Mouse (Mus musculus) hindbrain, embryonic 16.5 days (tissue): ENCODE measurements around the gene Drosha. TPM values are rescaled to one million over a fixed set of nuclear protein-coding genes. Genes with fewer than 3 reads are reported as not detected.

Experiments used
- ATAC-seq: fragments of 200-750 bp; cut with Nextera tagmentation; 2 replicates; pipeline ENCODE4 v1.8.0; 2017; ENCODE audit warnings: moderate TSS enrichment, moderate library complexity
- H3K27ac ChIP-seq: fragments of 300-500 bp; sonication (generic); 2 replicates; pipeline ENCODE4 v1.5.1; 2014; ENCODE audit warnings: low read depth, mild to moderate bottlenecking, control low read depth, low read length, moderate library complexity
- H3K27me3 ChIP-seq: fragments of 300-500 bp; sonication (generic); replicated peaks from 2 replicates; pipeline ENCODE4 v1.6.1; 2014; ENCODE audit warnings: low read length; ENCODE audit not compliant: control insufficient read depth, insufficient read depth
- H3K36me3 ChIP-seq: fragments of 300-500 bp; sonication (generic); 2 replicates; pipeline ENCODE4 v1.6.1; 2014; ENCODE audit warnings: mild to moderate bottlenecking, low read length, moderate library complexity, mixed read lengths; ENCODE audit not compliant: control insufficient read depth, insufficient read depth
- H3K4me1 ChIP-seq: fragments of 300-500 bp; sonication (generic); 2 replicates; pipeline ENCODE4 v1.6.1; 2014; ENCODE audit warnings: low read depth, low read length; ENCODE audit not compliant: control insufficient read depth, insufficient read depth
- H3K4me2 ChIP-seq: fragments of 300-500 bp; sonication (generic); 2 replicates; pipeline ENCODE4 v1.6.1; 2014; ENCODE audit warnings: mild to moderate bottlenecking, low read length, control low read depth, moderate library complexity
- H3K4me3 ChIP-seq: fragments of 300-500 bp; sonication (generic); 2 replicates; pipeline ENCODE4 v1.5.1; 2014; ENCODE audit warnings: mild to moderate bottlenecking, low read length, control low read depth, moderate library complexity
- H3K9ac ChIP-seq: fragments of 300-500 bp; sonication (generic); 2 replicates; pipeline ENCODE4 v1.6.1; 2014; ENCODE audit warnings: low read depth, mild to moderate bottlenecking, control low read depth, low read length, moderate library complexity
- H3K9me3 ChIP-seq: fragments of 300-500 bp; sonication (generic); 2 replicates; pipeline ENCODE4 v1.6.1; 2014; ENCODE audit warnings: mild to moderate bottlenecking, low read length, moderate library complexity; ENCODE audit not compliant: control insufficient read depth
- WGBS: fragments of 180-500 bp; shearing (Covaris S2); extraction: QIAGEN DNeasy Blood & Tissue Kit; methylation state at CpG from one replicate; pipeline ENCODE4 v1.1.7; 2014; 5-methylcytosine and 5-hydroxymethylcytosine counted together
- polyA plus RNA-seq: library from polyadenylated mRNA; unstranded; fragments of >200 nt; fragmentation: Nextera tagmentation; extraction: Ambion mirVana; gene quantifications from 2 replicates; pipeline ENCODE4 v1.2.1, GENCODE M21; 2015

Drosha gene
- polyA plus RNA-seq, 1 experiment from 2014 or later: 42.7 TPM

DNA sequence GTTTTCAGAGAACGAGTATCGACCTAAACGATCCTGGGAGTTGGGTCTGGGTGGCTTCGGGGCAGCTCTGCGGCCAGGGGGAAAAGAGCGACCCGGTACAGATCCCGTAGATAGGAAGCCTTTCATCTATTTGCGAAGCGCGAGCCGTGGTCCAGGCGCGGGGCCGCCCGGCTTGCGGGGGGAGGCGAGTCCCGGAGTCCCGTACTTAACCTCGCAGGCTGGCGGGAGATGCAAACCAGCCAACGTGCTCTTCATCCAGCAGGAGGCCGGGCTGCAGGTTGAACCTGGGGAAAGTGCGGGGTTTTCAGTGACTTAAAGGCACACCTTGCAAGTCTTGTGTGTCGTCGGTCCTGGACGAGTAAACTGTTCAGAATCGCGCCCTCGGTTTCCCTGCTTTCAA, 350 bp downstream of the Drosha start:
- Histone ChIP-seq H3K27me3 (no peaks in the 10 kb centered on the region), H3K9me3 (no peaks in the 10 kb centered on the region), H3K4me3 (peak overlapping the region; percentile 98), H3K9ac (peak overlapping the region; percentile 92), H3K4me2 (peak overlapping the region; percentile 77), H3K36me3 (peaks cover 20% of the 10 kb centered on the region), H3K4me1 (peaks cover 18% of the 10 kb centered on the region), H3K27ac (peak overlapping the region; percentile 80)
- ATAC-seq: no peak; the same call in 1 of the 2 replicates
- under 1% methylated on average over 31 of the region's 31 CpGs for WGBS

GRCm38 (mm10) chr15:12825408-12825807, 793 bp downstream of the Drosha start:
- Histone ChIP-seq H3K27ac (no peak overlapping the region), H3K4me2 (peak overlapping the region; percentile 77), H3K4me3 (peak overlapping the region; percentile 98), H3K27me3 (no peaks in the 10 kb centered on the region), H3K9ac (peak overlapping the region; percentile 92), H3K36me3 (peaks cover 20% of the 10 kb centered on the region), H3K9me3 (no peaks in the 10 kb centered on the region), H3K4me1 (peaks cover 18% of the 10 kb centered on the region)
- 56% methylated on average over 12 of the region's 12 CpGs for WGBS
- no peak for ATAC-seq

DNA sequence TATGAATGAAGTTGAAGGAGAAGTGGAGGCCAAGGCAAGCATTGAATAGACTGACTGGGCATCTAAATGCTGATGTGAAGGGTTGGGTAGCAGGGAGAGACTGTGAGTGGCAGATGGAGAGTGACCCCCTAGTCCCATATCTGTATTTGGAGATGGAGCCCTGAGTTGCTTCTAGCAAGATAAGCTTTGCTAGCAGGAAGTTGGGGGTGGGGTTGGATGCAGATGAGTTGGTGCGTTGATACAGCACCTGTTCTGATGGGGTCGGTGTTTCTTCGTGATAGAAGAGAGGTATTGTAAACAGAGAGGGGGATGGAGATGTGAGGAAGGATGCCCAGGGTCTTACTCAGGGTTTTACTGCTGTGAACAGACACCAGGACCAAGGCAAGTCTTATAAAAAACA, 5.3 kb downstream of the Drosha start:
- 94% methylated on average over 3 of the region's 3 CpGs for WGBS
- peaks cover 35% of the 10 kb centered on the region for H3K36me3 ChIP-seq

GRCm38 (mm10) chr15:12832599-12832998, 8.0 kb downstream of the Drosha start:
- H3K4me2 ChIP-seq: no peak overlapping the region
- H3K9me3 ChIP-seq: no peaks in the 10 kb centered on the region
- no peak overlapping the region for H3K9ac ChIP-seq
- H3K36me3 ChIP-seq: peaks cover 45% of the 10 kb centered on the region
- no peak for ATAC-seq
- H3K27ac ChIP-seq: no peak overlapping the region
- H3K4me1 ChIP-seq: no peaks in the 10 kb centered on the region
- no peaks in the 10 kb centered on the region for H3K27me3 ChIP-seq
- 91% methylated on average over 4 of the region's 4 CpGs for WGBS
- no peak overlapping the region for H3K4me3 ChIP-seq

More for the DNA sequence above, 5.3 kb downstream of the Drosha start:
- H3K27ac ChIP-seq: no peak overlapping the region
- H3K27me3 ChIP-seq: no peaks in the 10 kb centered on the region
- H3K4me3 ChIP-seq: no peak overlapping the region
- H3K9ac ChIP-seq: no peak overlapping the region
- H3K9me3 ChIP-seq: no peaks in the 10 kb centered on the region
- H3K4me1 ChIP-seq: peaks cover 11% of the 10 kb centered on the region
- H3K4me2 ChIP-seq: no peak overlapping the region
- ATAC-seq: no peak

DNA sequence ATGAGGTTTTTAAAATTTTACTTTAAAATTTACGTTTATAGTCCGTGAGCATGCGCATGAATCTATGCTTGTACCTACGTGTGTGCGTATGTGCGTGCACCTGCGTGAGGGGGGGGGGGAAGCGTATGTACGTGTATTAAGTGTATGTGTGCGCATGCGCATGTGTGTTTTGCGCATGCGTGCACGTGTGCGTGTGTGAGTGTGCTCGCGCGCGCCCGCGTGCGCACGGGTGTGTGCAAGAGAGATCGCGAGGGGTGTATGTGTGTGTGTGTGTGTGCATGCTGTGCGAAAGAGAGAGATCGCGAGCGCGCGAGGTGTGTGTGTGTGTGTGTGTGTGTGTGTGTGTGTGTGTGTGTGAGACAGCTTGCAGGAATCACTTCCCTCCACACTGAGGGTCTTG, 8.8 kb downstream of the Drosha start:
- WGBS: 97% methylated on average over 31 of the region's 31 CpGs
- Histone ChIP-seq H3K4me1 (no peaks in the 10 kb centered on the region), H3K4me3 (no peak overlapping the region), H3K4me2 (no peak overlapping the region), H3K27ac (no peak overlapping the region), H3K36me3 (peaks cover 48% of the 10 kb centered on the region), H3K27me3 (no peaks in the 10 kb centered on the region), H3K9ac (no peak overlapping the region), H3K9me3 (no peaks in the 10 kb centered on the region)
- ATAC-seq: peak; percentile 30; the same call in 1 of the 2 replicates

GRCm38 (mm10) chr15:12834231-12834630, 9.6 kb downstream of the Drosha start:
- Histone ChIP-seq H3K4me2 (no peak overlapping the region), H3K27ac (no peak overlapping the region), H3K4me3 (no peak overlapping the region), H3K9me3 (no peaks in the 10 kb centered on the region), H3K9ac (no peak overlapping the region), H3K4me1 (no peaks in the 10 kb centered on the region), H3K27me3 (no peaks in the 10 kb centered on the region), H3K36me3 (peaks cover 46% of the 10 kb centered on the region)
- WGBS: 95% methylated on average over 24 of the region's 24 CpGs
- peak; percentile 61 for ATAC-seq

DNA sequence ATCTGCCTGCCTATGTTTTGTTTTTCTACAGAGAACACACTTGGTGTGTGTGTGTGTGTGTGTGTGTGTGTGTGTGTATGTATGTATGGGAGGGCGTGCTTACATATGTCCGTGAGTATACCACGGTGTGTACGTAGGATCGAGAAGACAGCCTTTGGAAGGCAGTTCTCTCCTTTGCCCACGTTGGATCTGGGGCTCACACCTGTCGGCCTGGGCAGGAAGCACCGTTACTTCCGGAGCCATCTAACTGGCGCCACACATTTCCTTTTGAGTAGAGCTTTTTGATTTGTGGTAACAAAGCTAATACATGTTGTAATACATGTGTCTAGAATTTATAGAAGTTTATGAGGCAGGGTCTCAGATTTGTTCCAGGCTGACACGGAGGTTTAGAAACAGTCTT, 16.1 kb downstream of the Drosha start:
- no peak for ATAC-seq
- H3K9me3 ChIP-seq: no peaks in the 10 kb centered on the region
- H3K4me2 ChIP-seq: no peak overlapping the region
- H3K27me3 ChIP-seq: no peaks in the 10 kb centered on the region
- H3K4me1 ChIP-seq: no peaks in the 10 kb centered on the region
- no peak overlapping the region for H3K27ac ChIP-seq
- H3K4me3 ChIP-seq: no peak overlapping the region
- H3K9ac ChIP-seq: no peak overlapping the region
- 98% methylated on average over 11 of the region's 11 CpGs for WGBS
- H3K36me3 ChIP-seq: peaks cover 47% of the 10 kb centered on the region

DNA sequence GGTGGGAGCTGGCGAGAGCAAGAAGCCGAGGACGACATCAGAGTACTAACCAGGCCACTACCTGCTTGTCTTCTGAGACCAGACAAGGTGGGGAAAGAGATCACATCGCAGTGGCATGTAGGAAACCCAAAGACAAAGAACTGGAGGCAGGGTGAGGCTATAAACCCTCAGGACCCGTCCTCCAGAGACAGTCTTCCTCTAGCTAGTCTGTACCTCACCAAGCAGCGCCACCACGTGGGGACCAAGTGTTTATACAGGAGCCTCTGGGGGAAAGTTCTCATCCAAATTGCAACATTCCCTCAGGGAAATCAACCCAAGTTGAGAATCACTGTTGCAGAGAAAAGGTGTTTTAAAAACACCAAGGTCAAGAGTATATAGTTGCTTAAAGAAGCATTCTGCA, 18.2 kb downstream of the Drosha start:
- Histone ChIP-seq H3K4me3 (no peak overlapping the region), H3K27me3 (no peaks in the 10 kb centered on the region), H3K27ac (no peak overlapping the region), H3K4me2 (no peak overlapping the region), H3K4me1 (no peaks in the 10 kb centered on the region), H3K9me3 (no peaks in the 10 kb centered on the region), H3K9ac (no peak overlapping the region), H3K36me3 (peaks cover 44% of the 10 kb centered on the region)
- 76% methylated on average over 7 of the region's 7 CpGs for WGBS
- ATAC-seq: no peak

- no peak overlapping the region for H3K9ac ChIP-seq
- H3K36me3 ChIP-seq: peaks cover 38% of the 10 kb centered on the region
- no peak for ATAC-seq
- no peak overlapping the region for H3K4me2 ChIP-seq
- H3K4me1 ChIP-seq: no peaks in the 10 kb centered on the region
- no peaks in the 10 kb centered on the region for H3K9me3 ChIP-seq
- WGBS: 87% methylated on average over 11 of the region's 11 CpGs
- no peak overlapping the region for H3K4me3 ChIP-seq
- no peak overlapping the region for H3K27ac ChIP-seq
- no peaks in the 10 kb centered on the region for H3K27me3 ChIP-seq
Measured at GRCm38 (mm10) chr15:12848196-12848975, 23.8 kb downstream of the Drosha start.
